Mouse (Mus musculus): ENCODE results near the gene Spon1.

The Spon1 gene

DNA sequence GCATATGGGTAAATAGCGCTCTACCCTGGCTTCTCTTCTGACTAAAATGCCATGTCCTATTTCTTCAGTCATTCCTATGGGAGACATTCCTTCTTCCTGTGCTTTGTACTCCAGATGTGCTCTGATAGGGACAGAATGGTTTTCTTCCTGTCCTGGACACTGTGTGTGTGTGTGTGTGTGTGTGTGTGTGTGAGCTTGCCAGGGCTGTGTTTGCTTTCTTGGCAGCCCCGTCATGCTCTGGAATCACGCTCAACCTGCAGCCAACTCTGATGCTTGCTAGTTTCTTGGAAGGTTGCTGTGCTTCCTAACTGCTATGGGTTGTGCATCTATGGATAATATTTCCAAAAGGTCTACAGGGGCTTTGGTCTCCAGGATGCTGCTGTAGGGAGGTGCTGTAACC is 9.1 kb downstream of the Spon1 start:
- in situ Hi-C loops (cut with MboI): loop anchor here (25.0 kb wide), 1 partner anchor 437 kb away; no protein-coding TSS in a partner anchor

DNA sequence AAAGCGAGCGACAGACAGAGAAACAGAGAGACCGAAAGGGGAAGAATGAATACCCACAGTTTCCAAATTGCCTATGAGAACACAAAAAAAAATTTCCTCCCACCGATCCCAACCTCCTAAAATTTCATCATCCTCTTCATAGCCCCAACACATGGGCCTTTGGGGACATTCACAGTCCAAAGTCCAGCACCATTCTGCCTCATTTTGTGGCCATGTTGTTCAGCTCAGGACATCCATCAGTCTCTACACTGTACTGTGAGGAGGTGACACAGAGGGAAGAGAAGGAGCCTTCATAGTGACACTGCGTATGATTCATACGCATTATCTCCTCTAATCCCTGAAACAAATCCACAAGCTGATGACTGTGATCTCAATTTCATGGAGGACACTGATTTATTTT is 12.7 kb downstream of the Spon1 start:
- in situ Hi-C loops (cut with MboI): no loop called here

GRCm38 (mm10) chr7:113780286-113780685 is 14.5 kb downstream of the Spon1 start:
- in situ Hi-C loops (cut with MboI): no loop called here

GRCm38 (mm10) chr7:113791991-113792390 is 26.2 kb downstream of the Spon1 start:
- in situ Hi-C loops (cut with MboI): no loop called here

- in situ Hi-C loops (cut with MboI): no loop called here
These were observed 27.1 kb downstream of the Spon1 start for GRCm38 (mm10) chr7:113792871-113793270.

DNA sequence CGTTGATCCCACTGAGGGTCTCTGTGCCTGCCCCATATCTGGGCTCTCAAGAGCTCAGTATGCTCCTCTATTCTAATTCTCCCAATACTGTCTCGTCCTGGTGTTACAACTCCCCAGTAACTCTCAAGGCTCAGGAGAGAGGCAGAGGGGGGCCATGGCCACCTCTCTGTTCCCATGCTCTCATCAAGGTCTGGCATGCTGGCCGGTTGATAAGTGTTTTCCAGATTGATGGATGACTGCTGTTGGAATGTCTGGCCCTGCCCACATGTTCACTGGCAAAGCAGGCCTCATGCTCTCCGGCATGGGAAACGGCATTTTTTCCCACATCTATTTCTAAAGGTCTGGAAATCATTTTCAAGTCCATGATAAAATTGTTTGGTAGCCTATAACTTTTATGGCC is 29.4 kb downstream of the Spon1 start:
- in situ Hi-C loops (cut with MboI): no loop called here

- in situ Hi-C loops (cut with MboI): no loop called here
These were observed 31.3 kb downstream of the Spon1 start for GRCm38 (mm10) chr7:113797134-113797533.

DNA sequence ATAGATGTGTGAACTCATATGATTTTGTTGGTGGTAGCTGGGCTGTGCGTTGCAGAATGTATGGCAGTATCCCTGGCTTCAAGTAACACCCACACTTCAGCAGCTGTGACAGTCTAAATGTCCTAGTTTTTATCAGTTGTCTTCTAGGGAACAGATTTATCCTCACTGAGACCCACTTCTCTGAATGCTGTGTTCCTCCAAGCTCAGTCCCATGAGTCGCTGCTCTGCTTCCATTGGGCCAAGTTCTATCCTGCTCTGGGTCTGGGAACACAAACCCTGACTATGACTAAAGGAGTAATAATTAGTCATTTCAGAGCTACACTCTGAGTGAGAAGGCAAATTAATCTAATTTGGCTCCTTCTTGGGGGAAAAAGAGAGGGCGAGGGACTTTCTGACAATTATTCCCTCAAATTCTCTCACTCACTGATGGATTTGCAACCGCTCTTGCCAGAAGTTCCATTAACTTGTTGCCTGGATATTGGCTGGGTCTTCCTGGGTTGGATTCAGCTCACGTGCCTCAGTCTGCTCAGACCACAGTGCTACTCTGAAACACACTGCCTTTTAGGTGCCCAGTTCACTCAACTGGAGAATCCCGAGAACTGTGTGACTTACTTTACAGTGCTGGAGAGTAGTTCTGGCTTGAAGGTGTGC is 32.9 kb downstream of the Spon1 start:
- in situ Hi-C loops (cut with MboI): no loop called here

- in situ Hi-C loops (cut with MboI): no loop called here
These were observed 44.0 kb downstream of the Spon1 start for GRCm38 (mm10) chr7:113809781-113810180.

- in situ Hi-C loops (cut with MboI): no loop called here
These were observed 45.8 kb downstream of the Spon1 start for GRCm38 (mm10) chr7:113811376-113812158.

DNA sequence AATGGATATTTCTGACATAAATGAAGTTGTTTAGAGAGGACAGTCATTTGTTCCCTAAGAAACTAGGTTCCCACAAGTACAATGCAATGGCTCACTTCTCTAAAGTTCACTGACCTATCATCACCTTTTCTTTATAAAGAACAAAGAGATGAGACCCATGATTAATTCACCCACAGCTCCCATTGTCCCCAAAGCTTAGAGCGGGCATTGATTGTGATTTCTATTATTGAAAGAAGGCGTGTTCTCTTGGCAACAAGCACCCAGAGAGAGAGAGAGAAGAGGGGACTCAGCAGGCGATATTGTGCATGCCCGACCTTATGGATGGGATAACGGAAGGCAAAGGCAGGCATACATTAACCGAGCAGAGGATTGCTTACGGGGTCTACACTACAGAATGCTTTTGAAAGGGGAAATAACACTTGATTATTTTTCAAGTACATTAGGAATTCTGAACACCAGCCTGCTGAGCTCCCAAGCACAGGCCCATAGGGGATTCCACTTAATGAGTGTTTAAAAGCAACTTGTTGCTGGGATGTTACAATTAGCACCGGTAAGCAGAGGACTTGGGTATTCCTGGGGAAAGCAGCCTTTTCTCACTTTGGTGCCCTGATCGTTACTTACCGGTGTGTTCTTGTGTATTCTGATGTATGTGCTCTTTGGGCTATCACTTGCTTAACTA is 48.4 kb downstream of the Spon1 start:
- in situ Hi-C loops (cut with MboI): no loop called here

DNA sequence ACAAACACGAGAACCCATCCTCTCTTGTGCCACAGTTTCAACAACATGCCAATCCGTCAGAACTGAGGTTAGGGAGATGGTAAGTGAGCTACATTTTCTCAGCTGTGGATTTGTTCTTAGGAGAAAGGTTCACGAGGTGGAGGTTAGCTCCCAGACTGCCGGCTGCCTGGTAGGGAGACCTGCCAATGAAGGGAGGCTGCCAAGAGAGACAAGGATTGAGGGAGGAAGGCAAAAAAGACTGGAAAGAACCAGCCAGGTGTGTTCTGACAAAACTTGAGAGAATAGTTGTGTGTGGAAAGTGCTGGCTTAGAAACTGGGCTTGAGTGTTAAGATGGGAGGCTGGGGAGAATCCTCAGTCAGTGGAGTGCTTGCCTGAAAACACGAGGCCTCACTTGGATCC is 49.9 kb downstream of the Spon1 start:
- in situ Hi-C loops (cut with MboI): no loop called here

- in situ Hi-C loops (cut with MboI): no loop called here
These were observed 51.1 kb downstream of the Spon1 start for GRCm38 (mm10) chr7:113816827-113817334.

DNA sequence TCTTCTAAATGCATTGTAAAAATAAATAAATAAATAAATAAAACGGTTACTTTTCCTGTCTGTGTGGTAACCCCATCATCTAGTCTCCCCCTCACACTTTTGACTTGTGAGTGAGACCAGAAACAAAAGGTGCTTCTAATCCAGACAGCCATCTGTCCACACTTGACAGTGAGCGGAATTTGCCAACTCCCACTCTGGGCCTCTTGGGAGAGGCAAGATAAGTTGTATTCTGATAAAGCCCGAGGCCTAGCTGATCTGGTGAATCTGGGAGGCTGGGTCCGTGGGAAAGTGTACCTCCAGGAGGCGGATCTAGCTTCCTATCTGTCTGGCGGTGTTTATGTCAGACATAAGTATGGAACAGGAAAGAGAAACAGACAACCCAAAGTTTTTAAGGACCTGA is 52.3 kb downstream of the Spon1 start:
- in situ Hi-C loops (cut with MboI): no loop called here

DNA sequence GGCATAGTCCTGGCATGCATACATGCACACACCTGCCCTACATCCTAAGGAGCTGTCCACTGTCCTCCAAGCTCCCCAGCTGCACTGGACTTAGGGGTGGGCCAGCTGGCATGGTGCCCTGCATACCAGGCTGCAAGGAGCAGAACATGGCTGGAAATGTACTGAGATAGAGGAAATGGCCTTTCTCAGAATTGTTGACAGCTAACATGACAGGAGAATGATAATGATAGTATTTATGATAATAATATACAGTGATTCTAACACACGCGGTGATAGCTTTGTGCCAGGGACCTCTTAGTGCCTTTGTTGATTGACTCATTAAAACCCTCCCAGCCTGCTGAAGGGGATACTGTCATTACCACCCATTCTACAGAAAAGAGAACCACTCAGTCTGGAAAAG is 54.4 kb downstream of the Spon1 start:
- in situ Hi-C loops (cut with MboI): no loop called here

DNA sequence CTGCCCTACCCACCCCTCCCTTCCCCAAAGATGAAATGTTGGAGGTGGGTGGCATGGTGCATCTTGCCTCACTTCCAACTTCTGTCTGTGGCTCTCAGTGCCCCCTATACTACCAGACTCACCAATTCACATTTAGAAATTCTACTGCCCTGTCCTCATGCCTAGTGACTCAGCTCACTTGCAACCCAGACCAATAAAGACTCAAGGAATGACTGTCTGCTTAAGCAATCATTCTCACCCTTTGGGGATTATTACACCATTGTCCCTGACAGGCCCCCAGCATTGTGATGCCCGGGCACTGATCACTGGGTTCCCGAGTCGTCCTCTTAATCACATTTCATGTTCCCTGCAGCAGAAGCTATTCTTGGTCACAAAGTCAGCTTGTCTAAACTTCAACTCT is 57.2 kb downstream of the Spon1 start:
- in situ Hi-C loops (cut with MboI): no loop called here

GRCm38 (mm10) chr7:113824651-113825050 is 58.9 kb downstream of the Spon1 start:
- in situ Hi-C loops (cut with MboI): no loop called here

GRCm38 (mm10) chr7:113825498-113826205 is 59.9 kb downstream of the Spon1 start:
- in situ Hi-C loops (cut with MboI): no loop called here

DNA sequence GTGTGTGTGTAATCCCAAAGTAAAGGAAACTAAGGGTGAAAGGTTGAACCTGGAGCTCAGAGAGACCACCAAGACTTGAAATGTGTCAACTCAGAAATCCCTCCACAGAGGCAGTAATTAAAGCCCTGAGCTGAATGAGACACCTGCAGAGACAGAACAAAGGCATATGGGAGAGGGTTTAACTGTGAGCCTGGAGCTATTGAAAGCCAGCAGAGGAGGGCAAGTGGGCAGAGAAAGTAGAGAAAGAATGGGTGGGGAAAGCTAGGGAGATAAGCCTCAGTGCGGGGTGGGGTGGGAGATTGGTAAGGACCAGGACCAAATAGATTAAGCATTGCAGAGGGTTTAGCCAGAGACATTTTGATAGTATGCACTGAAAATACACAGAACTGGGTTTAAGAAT is 60.7 kb downstream of the Spon1 start:
- in situ Hi-C loops (cut with MboI): no loop called here

DNA sequence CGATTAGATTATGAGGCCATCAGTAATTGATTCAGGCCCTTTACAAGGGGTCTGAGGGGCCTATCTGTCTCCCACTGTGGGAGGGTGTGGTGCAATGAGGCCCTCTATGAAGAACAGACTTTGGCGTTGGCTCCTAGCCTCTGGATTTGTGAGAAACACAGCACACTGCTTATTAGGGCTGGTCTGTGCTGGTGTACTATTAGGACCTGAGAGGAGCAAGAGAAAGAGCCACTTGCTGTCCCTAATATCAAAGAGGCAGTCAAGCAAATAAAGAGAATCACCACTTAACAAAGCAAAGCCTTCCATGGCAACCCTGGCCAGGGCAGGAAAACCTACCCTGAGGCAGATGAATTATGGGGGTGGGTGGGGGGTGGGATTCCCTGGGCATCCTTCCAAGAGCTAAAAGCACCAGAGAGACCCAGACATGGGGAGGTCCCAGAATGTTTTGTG is 62.3 kb downstream of the Spon1 start:
- in situ Hi-C loops (cut with MboI): no loop called here

- in situ Hi-C loops (cut with MboI): no loop called here
These were observed 62.8 kb downstream of the Spon1 start for GRCm38 (mm10) chr7:113828576-113828975.

DNA sequence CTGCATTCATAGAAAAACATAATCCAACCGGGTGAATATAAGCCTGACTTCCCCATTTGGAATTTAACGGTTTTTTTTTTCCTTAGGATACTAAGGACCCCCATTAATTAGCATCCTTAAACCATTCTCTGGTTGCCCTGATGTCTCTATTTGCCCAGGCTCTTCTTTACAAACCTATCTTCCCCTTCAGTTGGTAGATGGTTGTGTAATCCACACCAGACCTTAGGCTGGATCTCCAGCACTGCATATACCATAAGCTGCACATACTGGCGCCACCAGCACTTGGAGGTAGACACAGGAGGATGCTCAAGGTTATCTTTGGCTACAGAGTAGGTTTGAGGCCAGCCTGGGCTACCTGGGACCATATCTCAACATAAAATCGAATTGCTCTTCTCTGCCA is 71.4 kb downstream of the Spon1 start:
- in situ Hi-C loops (cut with MboI): no loop called here

All from mature B cell (primary cell).